Mouse (Mus musculus) E14TG2a.4 (cell line): Measurements from ENCODE around the gene Kctd19.
A peak's percentile ranks its signal among the peaks of the same experiment; 100 is the strongest.

Experiments used
- H3K27me3 ChIP-seq: 2 replicates; pipeline ENCODE4 v1.6.1; 2014; ENCODE audit warnings: low read length, control low read depth; ENCODE audit not compliant: insufficient read depth
- H3K36me3 ChIP-seq: 2 replicates; pipeline ENCODE4 v1.6.1; 2014; ENCODE audit warnings: low read length, control low read depth; ENCODE audit not compliant: insufficient read depth
- H3K4me1 ChIP-seq: replicated peaks from 2 replicates; pipeline ENCODE4 v1.6.1; 2014; ENCODE audit warnings: low read depth, low read length, control low read depth
- H3K4me3 ChIP-seq: replicated peaks from 2 replicates; pipeline ENCODE4 v1.5.1; 2014; ENCODE audit warnings: mild to moderate bottlenecking, low read length
- H3K9me3 ChIP-seq: 2 replicates; pipeline ENCODE4 v1.6.1; 2014; ENCODE audit warnings: low read length, control low read depth
- CTCF ChIP-seq: conservative IDR thresholded peaks from 2 replicates; pipeline ENCODE4 v1.5.1; 2014; ENCODE audit warnings: low read length
- NANOG ChIP-seq: IDR thresholded peaks from 2 replicates; pipeline ENCODE4 v1.6.1; 2014; ENCODE audit warnings: borderline replicate concordance, low read length, mixed read lengths
- POU5F1 ChIP-seq: IDR thresholded peaks from 2 replicates; pipeline ENCODE4 v1.6.1; 2014; ENCODE audit warnings: low read length, borderline replicate concordance

Kctd19 gene

GRCm38 (mm10) chr8:105434136-105434535, 20.8 kb upstream of the Kctd19 start:
- TF ChIP-seq NANOG = no peak
- no peak for TF ChIP-seq POU5F1
- TF ChIP-seq CTCF = no peak
- H3K9me3 ChIP-seq = no peaks in the 10 kb centered on the region
- no peak overlapping the region for H3K4me3 ChIP-seq
- 0 out of 2 replicates have a peak, but pooled peaks cover 4% of the 10 kb centered on the region for H3K27me3 ChIP-seq
- H3K36me3 ChIP-seq = no peaks in the 10 kb centered on the region
- H3K4me1 ChIP-seq = peaks cover 38% of the 10 kb centered on the region

DNA sequence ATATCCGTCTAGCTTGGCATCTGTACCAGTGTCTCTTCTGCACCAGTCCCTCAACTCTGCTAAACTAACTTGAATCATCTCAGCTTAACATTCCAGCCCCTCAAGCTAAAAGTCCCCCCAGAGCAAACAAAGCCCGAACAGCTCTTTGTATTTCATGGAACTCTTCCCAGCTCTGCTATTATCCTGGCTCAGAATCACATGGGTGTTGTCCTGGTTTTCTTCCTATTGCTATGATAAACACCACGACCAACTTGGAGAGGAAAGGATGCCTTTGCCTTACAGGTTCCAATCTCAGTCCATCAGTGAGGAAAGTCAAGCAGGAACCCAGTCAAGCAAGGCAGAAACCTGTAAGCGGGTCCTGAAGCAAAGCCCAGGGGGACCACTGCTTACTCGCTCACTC, 20.2 kb upstream of the Kctd19 start:
- Histone ChIP-seq H3K4me1 (peaks cover 38% of the 10 kb centered on the region), H3K36me3 (no peaks in the 10 kb centered on the region), H3K9me3 (no peaks in the 10 kb centered on the region), H3K27me3 (0 out of 2 replicates have a peak, but pooled peaks cover 4% of the 10 kb centered on the region), H3K4me3 (no peak overlapping the region)
- TF ChIP-seq CTCF (no peak), NANOG (no peak), POU5F1 (no peak)

- H3K36me3 ChIP-seq = no peaks in the 10 kb centered on the region
- no peak overlapping the region for H3K4me3 ChIP-seq
- peaks cover 38% of the 10 kb centered on the region for H3K4me1 ChIP-seq
- TF ChIP-seq CTCF (no peak), NANOG (no peak), POU5F1 (no peak)
- 0 out of 2 replicates have a peak, but pooled peaks cover 4% of the 10 kb centered on the region for H3K27me3 ChIP-seq
- no peaks in the 10 kb centered on the region for H3K9me3 ChIP-seq
Measured at GRCm38 (mm10) chr8:105433021-105433420, 19.7 kb upstream of the Kctd19 start.

- H3K4me1 ChIP-seq = peaks cover 38% of the 10 kb centered on the region
- H3K27me3 ChIP-seq = 0 out of 2 replicates have a peak, but pooled peaks cover 4% of the 10 kb centered on the region
- TF ChIP-seq POU5F1 (no peak), NANOG (peak; percentile 30; the same call in 1 of the 2 replicates)
- H3K4me3 ChIP-seq = no peak overlapping the region
- H3K9me3 ChIP-seq = no peaks in the 10 kb centered on the region
- no peaks in the 10 kb centered on the region for H3K36me3 ChIP-seq
Measured at GRCm38 (mm10) chr8:105431743-105432515, 18.6 kb upstream of the Kctd19 start.

DNA sequence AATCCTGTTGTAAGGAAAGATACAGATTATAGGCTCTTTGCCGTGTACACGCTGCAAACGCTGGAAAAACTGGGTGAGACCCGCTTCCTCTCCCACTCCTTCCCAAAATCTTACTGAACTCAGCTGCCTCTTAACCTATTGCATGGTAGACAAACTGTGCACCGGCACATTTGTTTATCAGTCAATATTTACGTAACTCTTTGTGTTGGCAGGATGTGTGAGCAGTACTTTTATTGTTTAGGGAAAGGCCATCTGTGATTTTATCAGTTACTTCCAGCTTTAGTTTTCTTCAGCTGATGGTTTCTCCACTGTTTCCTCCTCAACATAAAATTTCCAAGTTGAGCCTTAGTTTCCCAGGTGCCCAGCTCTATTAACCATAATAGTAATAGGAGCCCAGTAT, 13.6 kb upstream of the Kctd19 start:
- Histone ChIP-seq H3K9me3 (no peaks in the 10 kb centered on the region), H3K4me3 (no peak overlapping the region), H3K27me3 (no peaks in the 10 kb centered on the region), H3K36me3 (no peaks in the 10 kb centered on the region), H3K4me1 (peaks cover 14% of the 10 kb centered on the region)
- TF ChIP-seq POU5F1 = no peak
- no peak for TF ChIP-seq NANOG
- TF ChIP-seq CTCF = no peak

GRCm38 (mm10) chr8:105422006-105422405, 8.7 kb upstream of the Kctd19 start:
- Histone ChIP-seq H3K36me3 (no peaks in the 10 kb centered on the region), H3K4me1 (peaks cover 6% of the 10 kb centered on the region), H3K9me3 (peaks cover 2% of the 10 kb centered on the region), H3K27me3 (no peaks in the 10 kb centered on the region), H3K4me3 (no peak overlapping the region)
- TF ChIP-seq CTCF = no peak
- no peak for TF ChIP-seq NANOG
- no peak for TF ChIP-seq POU5F1

DNA sequence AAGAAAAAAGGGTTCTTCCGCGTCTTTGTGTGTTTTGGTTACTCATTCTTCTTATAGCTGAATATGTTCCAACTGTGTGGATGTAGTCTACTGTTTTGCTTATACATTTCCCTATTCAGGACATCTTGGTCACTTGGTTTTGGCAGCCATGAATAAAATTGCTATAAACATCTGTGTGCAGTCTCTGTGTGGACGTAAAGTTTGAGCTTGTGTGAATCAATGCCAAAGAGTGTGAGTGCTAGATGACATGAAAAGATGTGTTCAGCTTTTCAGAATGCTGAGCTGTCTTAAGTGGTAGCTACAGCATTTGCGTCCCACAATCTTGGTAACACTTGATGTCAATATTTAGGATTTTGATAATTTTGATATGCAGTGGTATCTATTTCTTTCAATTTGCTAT, 6.5 kb upstream of the Kctd19 start:
- Histone ChIP-seq H3K9me3 (peaks cover 5% of the 10 kb centered on the region), H3K4me3 (no peak overlapping the region), H3K4me1 (peaks cover 6% of the 10 kb centered on the region), H3K36me3 (no peaks in the 10 kb centered on the region), H3K27me3 (0 out of 2 replicates have a peak, but pooled peaks cover 3% of the 10 kb centered on the region)
- TF ChIP-seq NANOG (no peak), CTCF (no peak), POU5F1 (no peak)

GRCm38 (mm10) chr8:105418992-105419391, 5.7 kb upstream of the Kctd19 start:
- H3K27me3 ChIP-seq = peaks cover 7% of the 10 kb centered on the region
- H3K4me1 ChIP-seq = peaks cover 10% of the 10 kb centered on the region
- H3K36me3 ChIP-seq = no peaks in the 10 kb centered on the region
- no peak for TF ChIP-seq NANOG
- TF ChIP-seq CTCF = peak; percentile 50
- H3K4me3 ChIP-seq = no peak overlapping the region
- H3K9me3 ChIP-seq = peaks cover 5% of the 10 kb centered on the region

DNA sequence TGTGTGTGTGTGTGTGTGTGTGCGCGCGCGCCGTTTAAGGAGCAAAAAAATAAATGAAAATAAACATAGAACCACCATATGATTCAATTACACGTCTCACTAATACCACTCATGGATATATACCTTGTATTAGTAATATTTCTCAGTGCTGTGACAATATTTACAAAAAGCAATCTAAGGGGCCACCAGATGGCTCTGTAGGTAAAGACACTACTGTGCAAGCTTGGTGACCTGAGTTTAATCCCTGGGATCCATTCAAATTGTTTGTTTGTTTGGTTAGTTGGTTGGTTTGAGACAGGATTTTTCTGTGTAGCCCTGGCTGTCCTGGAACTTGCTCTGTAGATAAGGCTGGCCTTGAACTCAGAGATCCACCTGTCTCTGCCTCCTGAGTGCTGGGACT, 3.4 kb downstream of the Kctd19 start:
- Histone ChIP-seq H3K9me3 (peaks cover 6% of the 10 kb centered on the region; the same call in 1 of the 2 replicates), H3K4me3 (no peak overlapping the region), H3K4me1 (peaks cover 11% of the 10 kb centered on the region), H3K36me3 (no peaks in the 10 kb centered on the region), H3K27me3 (peaks cover 16% of the 10 kb centered on the region)
- TF ChIP-seq NANOG (no peak), POU5F1 (no peak), CTCF (no peak)
